Mouse (Mus musculus) hindbrain, postnatal 0 days (tissue): ENCODE results near the gene Map4k5. TPM values are rescaled to one million over a fixed set of nuclear protein-coding genes. Genes with fewer than 3 reads are reported as not detected.

Experiments
- ATAC-seq: fragments of 200-750 bp; cut with Nextera tagmentation; 2 replicates; pipeline ENCODE4 v1.8.0; 2017; ENCODE audit warnings: mild to moderate bottlenecking, moderate TSS enrichment, moderate library complexity
- DNase-seq: peaks from one replicate; pipeline ENCODE4 v3.0.0-alpha.2; 2015; ENCODE audit warnings: low spot score
- H3K27ac ChIP-seq: fragments of 300-500 bp; sonication (generic); 2 replicates; pipeline ENCODE4 v1.5.1; 2014; ENCODE audit warnings: mild to moderate bottlenecking
- H3K27me3 ChIP-seq: fragments of 300-500 bp; sonication (generic); 2 replicates; pipeline ENCODE4 v1.6.1; 2014; ENCODE audit warnings: low read length, mixed read lengths; ENCODE audit not compliant: insufficient read depth
- H3K36me3 ChIP-seq: fragments of 300-500 bp; sonication (generic); 2 replicates; pipeline ENCODE4 v1.6.1; 2014; ENCODE audit warnings: low read length, mixed read lengths; ENCODE audit not compliant: insufficient read depth
- H3K4me1 ChIP-seq: fragments of 300-500 bp; sonication (generic); 2 replicates; pipeline ENCODE4 v1.6.1; 2014; ENCODE audit warnings: antibody characterized with exemption, low read length, mixed read lengths; ENCODE audit not compliant: insufficient read depth
- H3K4me2 ChIP-seq: fragments of 300-500 bp; sonication (generic); 2 replicates; pipeline ENCODE4 v1.6.1; 2014; ENCODE audit warnings: low read depth, mild to moderate bottlenecking, low read length, moderate library complexity, mixed read lengths
- H3K4me3 ChIP-seq: fragments of 300-500 bp; sonication (generic); 2 replicates; pipeline ENCODE4 v1.5.1; 2014; ENCODE audit warnings: low read length
- H3K9ac ChIP-seq: fragments of 300-500 bp; sonication (generic); replicated peaks from 2 replicates; pipeline ENCODE4 v1.6.1; 2014; ENCODE audit warnings: mild to moderate bottlenecking, low read length, moderate library complexity, mixed read lengths
- H3K9me3 ChIP-seq: fragments of 300-500 bp; sonication (generic); 2 replicates; pipeline ENCODE4 v1.6.1; 2016; ENCODE audit warnings: low read length, mixed read lengths
- CTCF ChIP-seq: IDR thresholded peaks from 2 replicates; pipeline ENCODE4 v1.5.1; 2016; ENCODE audit warnings: antibody characterized with exemption, control low read depth, low read depth
- WGBS: fragments of 180-500 bp; shearing (Covaris S2); extraction: QIAGEN DNeasy Blood & Tissue Kit; methylation state at CpG from one replicate; pipeline ENCODE4 v1.1.7; 2014; 5-methylcytosine and 5-hydroxymethylcytosine counted together
- polyA plus RNA-seq: library from polyadenylated mRNA; unstranded; fragments of >200 nt; fragmentation: Nextera tagmentation; extraction: Ambion mirVana; gene quantifications from 2 replicates; pipeline ENCODE4 v1.2.1, GENCODE M21; 2015
- total RNA-seq: library from RNA; depleted of rRNA; stranded (reverse); fragments of >200 nt; gene quantifications from 2 replicates; pipeline ENCODE4 v1.2.3, GENCODE M21; 2014

The Map4k5 gene
- total and polyA plus RNA-seq, 2 experiments from 2014 or later, result 17.1 to 32.3 TPM

DNA sequence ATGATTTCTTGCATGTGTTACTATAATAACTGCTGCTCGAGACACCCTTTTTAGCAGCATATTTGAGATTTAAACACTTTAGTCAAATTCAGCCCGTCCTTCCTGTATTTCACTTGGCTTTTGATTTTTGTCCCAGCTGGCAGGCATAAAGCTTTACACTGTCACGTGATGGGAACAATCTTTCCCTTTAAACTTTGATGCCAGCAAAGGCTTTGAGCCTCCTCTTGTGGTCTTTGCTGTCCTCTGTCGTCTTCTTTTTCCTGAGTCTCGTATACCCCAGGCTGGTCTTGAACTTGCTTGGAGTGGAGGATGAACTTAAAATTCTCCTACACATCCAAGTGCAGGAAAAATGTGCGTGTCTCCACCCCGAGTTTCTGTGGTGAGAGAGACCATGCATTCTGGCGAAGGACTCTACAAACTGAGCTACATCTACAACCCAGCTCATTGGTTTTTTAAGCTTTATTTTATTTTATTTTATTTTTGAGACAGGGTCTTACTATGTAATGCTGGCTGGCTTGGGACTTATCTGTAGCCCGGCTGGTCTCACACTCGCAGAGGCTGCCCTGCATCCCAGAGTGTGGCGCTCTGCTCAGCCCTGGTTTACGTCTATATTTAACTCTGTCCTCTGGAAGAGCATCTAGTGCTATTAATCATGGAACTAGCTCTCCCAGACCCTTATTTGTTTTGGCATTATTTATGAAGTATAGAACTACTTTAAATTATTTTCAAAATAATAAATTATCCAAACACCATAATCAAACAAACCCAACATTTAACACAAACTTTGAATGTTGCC lies 44.7 kb downstream of the Map4k5 start:
- ATAC-seq (no peak), DNase-seq (no peak)
- Histone ChIP-seq H3K27ac (no peak overlapping the region), H3K4me3 (no peak overlapping the region), H3K4me2 (no peak overlapping the region), H3K36me3 (peaks cover 24% of the 10 kb centered on the region), H3K9ac (no peak overlapping the region), H3K4me1 (peaks cover 3% of the 10 kb centered on the region; the same call in 1 of the 2 replicates), H3K27me3 (no peaks in the 10 kb centered on the region), H3K9me3 (no peaks in the 10 kb centered on the region)
- TF ChIP-seq CTCF, result no peak
- 89% methylated on average over 12 of the region's 12 CpGs for WGBS

- WGBS, result 92% methylated on average over 9 of the region's 9 CpGs
- H3K27ac ChIP-seq, result no peak overlapping the region
- TF ChIP-seq CTCF, result no peak
These were observed 46.5 kb downstream of the Map4k5 start for GRCm38 (mm10) chr12:69846499-69846898.

GRCm38 (mm10) chr12:69845722-69846121 lies 47.3 kb downstream of the Map4k5 start:
- Histone ChIP-seq H3K4me2 (no peak overlapping the region), H3K4me3 (no peak overlapping the region), H3K27me3 (no peaks in the 10 kb centered on the region), H3K27ac (no peak overlapping the region), H3K4me1 (peaks cover 3% of the 10 kb centered on the region; the same call in 1 of the 2 replicates), H3K9ac (no peak overlapping the region), H3K9me3 (no peaks in the 10 kb centered on the region), H3K36me3 (peaks cover 29% of the 10 kb centered on the region)
- no peak for ATAC-seq
- DNase-seq, result no peak
- WGBS, result 90% methylated on average over 9 of the region's 9 CpGs
- no peak for TF ChIP-seq CTCF

More at GRCm38 (mm10) chr12:69846499-69846898, 46.5 kb downstream of the Map4k5 start:
- H3K9ac ChIP-seq, result no peak overlapping the region
- peaks cover 3% of the 10 kb centered on the region; the same call in 1 of the 2 replicates for H3K4me1 ChIP-seq
- H3K4me2 ChIP-seq, result no peak overlapping the region
- no peak for DNase-seq
- no peak for ATAC-seq
- no peaks in the 10 kb centered on the region for H3K9me3 ChIP-seq
- no peaks in the 10 kb centered on the region for H3K27me3 ChIP-seq
- H3K36me3 ChIP-seq, result peaks cover 28% of the 10 kb centered on the region
- no peak overlapping the region for H3K4me3 ChIP-seq

DNA sequence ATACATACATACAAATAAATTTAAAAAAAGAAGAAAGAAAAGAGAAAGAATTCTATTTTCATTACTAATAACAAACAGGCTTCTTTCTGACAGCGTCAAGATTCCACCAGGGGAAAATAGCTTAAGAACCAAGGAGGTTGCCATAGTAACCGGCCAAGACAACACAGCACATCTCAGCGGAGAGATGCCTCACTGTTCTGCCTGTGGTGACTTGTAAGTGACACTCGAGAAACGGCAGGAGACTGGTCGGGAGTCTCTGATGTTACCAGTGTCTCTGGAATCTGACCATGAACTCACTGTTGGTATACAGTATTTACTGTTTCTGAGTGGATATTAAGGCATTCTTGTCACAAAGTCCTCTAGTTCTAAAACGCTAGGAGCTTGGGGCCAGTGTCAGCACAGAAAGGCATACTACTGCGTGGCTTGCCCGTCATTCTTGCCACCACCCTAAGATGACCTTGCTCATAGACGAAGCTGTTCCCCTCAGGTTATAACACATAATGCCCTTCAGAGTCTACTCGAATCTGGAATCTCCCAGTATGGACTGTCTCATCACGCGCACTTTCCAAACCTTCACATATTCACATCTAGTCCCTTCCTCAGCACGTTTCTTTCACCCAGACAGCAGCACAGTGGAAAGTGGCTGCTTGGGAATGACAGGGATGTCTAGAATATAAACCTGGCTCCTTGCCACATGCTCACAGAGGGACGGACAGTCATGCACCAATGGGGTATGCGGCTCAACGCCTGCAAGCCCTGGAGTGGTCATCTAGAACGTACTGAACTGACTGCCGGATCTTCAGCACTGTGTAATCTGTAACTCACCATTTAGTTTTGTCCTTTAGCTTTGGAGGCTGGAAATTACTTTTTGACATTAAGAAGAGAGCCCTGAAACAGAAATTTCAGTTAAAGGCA lies 49.2 kb downstream of the Map4k5 start:
- Histone ChIP-seq H3K27ac (peak overlapping the region; percentile 48; the same call in 1 of the 2 replicates), H3K9me3 (no peaks in the 10 kb centered on the region), H3K27me3 (no peaks in the 10 kb centered on the region), H3K9ac (no peak overlapping the region), H3K36me3 (peaks cover 22% of the 10 kb centered on the region; the same call in 1 of the 2 replicates), H3K4me2 (no peak overlapping the region), H3K4me1 (peaks cover 3% of the 10 kb centered on the region; the same call in 1 of the 2 replicates), H3K4me3 (no peak overlapping the region)
- no peak for TF ChIP-seq CTCF
- peak; percentile 87 for ATAC-seq
- peak; percentile 86 for DNase-seq
- 38% methylated on average over 19 of the region's 19 CpGs for WGBS

GRCm38 (mm10) chr12:69838376-69838775 lies 54.6 kb downstream of the Map4k5 start:
- no peak for TF ChIP-seq CTCF
- DNase-seq (no peak), ATAC-seq (no peak)
- Histone ChIP-seq H3K9me3 (no peaks in the 10 kb centered on the region), H3K4me3 (no peak overlapping the region), H3K27ac (no peak overlapping the region), H3K36me3 (peaks cover 26% of the 10 kb centered on the region; the same call in 1 of the 2 replicates), H3K4me2 (no peak overlapping the region), H3K27me3 (no peaks in the 10 kb centered on the region), H3K4me1 (no peaks in the 10 kb centered on the region), H3K9ac (no peak overlapping the region)
- 71% methylated on average over 11 of the region's 11 CpGs for WGBS

DNA sequence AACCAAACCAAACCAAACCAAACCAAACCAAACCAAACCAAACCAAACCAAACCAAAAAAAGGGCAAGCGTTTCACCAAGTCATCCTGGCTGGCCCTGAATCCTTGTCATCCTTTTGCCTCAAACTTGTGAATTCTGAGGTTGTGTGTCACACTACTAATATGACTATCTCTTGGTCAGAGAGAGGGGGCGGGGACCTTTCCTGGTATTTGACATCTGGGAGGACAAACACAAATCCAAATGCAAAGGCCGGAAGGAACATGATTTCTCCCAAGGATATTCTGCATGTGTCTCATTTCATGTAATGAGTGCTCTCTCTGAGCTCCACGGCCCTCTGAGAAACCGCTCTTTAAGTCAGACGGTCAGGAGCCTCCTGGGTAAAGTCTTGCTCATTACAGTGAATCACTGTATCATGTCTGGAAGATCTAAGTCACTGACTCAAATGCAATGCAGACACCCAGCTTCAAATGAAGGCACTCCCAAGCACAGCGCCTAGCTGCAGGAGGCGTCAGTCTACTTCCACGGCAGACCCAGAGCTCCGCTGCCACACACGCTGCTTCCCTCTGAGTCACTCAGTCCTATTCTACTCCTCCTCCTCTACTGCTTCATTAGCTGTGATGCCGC lies 58.9 kb downstream of the Map4k5 start:
- H3K4me3 ChIP-seq, result no peak overlapping the region
- H3K27me3 ChIP-seq, result no peaks in the 10 kb centered on the region
- 81% methylated on average over 12 of the region's 12 CpGs for WGBS
- peaks cover 18% of the 10 kb centered on the region; the same call in 1 of the 2 replicates for H3K36me3 ChIP-seq
- no peak overlapping the region for H3K9ac ChIP-seq
- no peak for TF ChIP-seq CTCF
- no peak overlapping the region for H3K4me2 ChIP-seq
- DNase-seq (no peak), ATAC-seq (no peak)
- H3K4me1 ChIP-seq, result no peaks in the 10 kb centered on the region
- H3K27ac ChIP-seq, result no peak overlapping the region
- H3K9me3 ChIP-seq, result no peaks in the 10 kb centered on the region
